Mouse (Mus musculus): ENCODE results near the gene Abcc6.

- TF ChIP-seq EP300 (IDR thresholded peaks at IDR 0.05; ENCODE audit: low read depth) (no peak), CTCF (IDR thresholded peaks at IDR 0.05; ENCODE audit: low read depth) (no peak)
These were observed 41.8 kb downstream of the Abcc6 start for GRCm38 (mm10) chr7:45988344-45988743.
